Mouse (Mus musculus) lung, adult 2 months (tissue): ENCODE results near the gene Rnase13.

Source experiments
- CTCF ChIP-seq: fragments of 200-500 bp; IDR thresholded peaks from 2 replicates; pipeline ENCODE4 v1.5.1; 2011; ENCODE audit warnings: mild to moderate bottlenecking, low read length, control low read depth; ENCODE audit not compliant: insufficient read depth
- POLR2A ChIP-seq: fragments of 200-500 bp; IDR thresholded peaks from 2 replicates; pipeline ENCODE4 v1.6.1; 2011; ENCODE audit warnings: low read depth, mild to moderate bottlenecking, control low read depth, low read length, borderline replicate concordance; ENCODE audit errors: extremely low read depth

- TF ChIP-seq CTCF (no peak), POLR2A (no peak)
Observed at GRCm38 (mm10) chr14:51906102-51906501, 16.5 kb downstream of the Rnase13 start.
